Mouse (Mus musculus) liver, embryonic 14.5 days (tissue): ENCODE measurements around the gene Wdr25. TPM values are rescaled to one million over a fixed set of nuclear protein-coding genes. Genes with fewer than 3 reads are reported as not detected.

Source experiments
- ATAC-seq: fragments of 200-750 bp; cut with Nextera tagmentation; 2 replicates; pipeline ENCODE4 v1.8.0; 2017; ENCODE audit warnings: moderate number of reproducible peaks, mild to moderate bottlenecking, moderate library complexity; ENCODE audit not compliant: insufficient read depth
- DNase-seq, 3 experiments: peaks; one replicate each; pipeline ENCODE4 v3.0.0-alpha.2; 2012 to 2013; ENCODE audit warnings: low read depth in 3 of 3, low spot score in 3 of 3
- H3K27ac ChIP-seq: fragments of 300-500 bp; sonication (generic); 2 replicates; pipeline ENCODE4 v1.5.1; 2014; ENCODE audit warnings: moderate library complexity, mild to moderate bottlenecking, control low read depth, inconsistent platforms
- H3K27me3 ChIP-seq: fragments of 300-500 bp; sonication (generic); 2 replicates; pipeline ENCODE4 v1.6.1; 2014; ENCODE audit warnings: mild to moderate bottlenecking, low read length, moderate library complexity; ENCODE audit not compliant: control insufficient read depth, insufficient read depth
- H3K36me3 ChIP-seq: fragments of 300-500 bp; sonication (generic); replicated peaks from 2 replicates; pipeline ENCODE4 v1.6.1; 2014; ENCODE audit warnings: low read depth; ENCODE audit not compliant: control insufficient read depth, insufficient read depth
- H3K4me1 ChIP-seq, 2 experiments: fragments of 200-500 bp in 1 of 2; fragments of 300-500 bp in 1 of 2; sonication (generic) in 1 of 2; replicated peaks; 2 replicates each; pipeline ENCODE4 v1.6.1; 2012 to 2014; ENCODE audit warnings: antibody characterized with exemption in 1 of 2, inconsistent platforms in 1 of 2, low read length in 1 of 2; ENCODE audit not compliant: control insufficient read depth in 2 of 2, insufficient read depth in 2 of 2
- H3K4me2 ChIP-seq: fragments of 300-500 bp; sonication (generic); 2 replicates; pipeline ENCODE4 v1.6.1; 2014; ENCODE audit warnings: low read depth, mild to moderate bottlenecking, control low read depth, moderate library complexity
- H3K4me3 ChIP-seq, 2 experiments: fragments of 200-500 bp in 1 of 2; fragments of 300-500 bp in 1 of 2; sonication (generic) in 1 of 2; 2 replicates each; pipeline ENCODE4 v1.5.1; 2012 to 2014; ENCODE audit warnings: low read depth in 2 of 2, low read length in 2 of 2, mild to moderate bottlenecking in 2 of 2, control low read depth in 1 of 2, inconsistent platforms in 1 of 2, moderate library complexity in 1 of 2; ENCODE audit not compliant: insufficient read depth in 1 of 2
- H3K9ac ChIP-seq: fragments of 300-500 bp; sonication (generic); replicated peaks from 2 replicates; pipeline ENCODE4 v1.6.1; 2014; ENCODE audit warnings: mild to moderate bottlenecking, control low read depth, moderate library complexity
- H3K9me3 ChIP-seq: fragments of 300-500 bp; sonication (generic); 2 replicates; pipeline ENCODE4 v1.6.1; 2016; ENCODE audit warnings: low read length, mixed read lengths; ENCODE audit not compliant: control insufficient read depth
- CTCF ChIP-seq: IDR thresholded peaks from 2 replicates; pipeline ENCODE4 v1.5.1; 2016; ENCODE audit warnings: antibody characterized with exemption, low read depth, control low read depth
- EP300 ChIP-seq: IDR thresholded peaks from 2 replicates; pipeline ENCODE4 v1.6.1; 2016; ENCODE audit warnings: antibody characterized with exemption, low read depth
- whole genome bisulfite sequencing: fragments of 180-500 bp; shearing (Covaris S2); extraction: QIAGEN DNeasy Blood & Tissue Kit; methylation state at CpG from one replicate; pipeline ENCODE4 v1.1.7; 2014; ENCODE audit not compliant: insufficient replicate concordance; 5-methylcytosine and 5-hydroxymethylcytosine counted together
- polyA plus RNA-seq, 2 experiments: library from polyadenylated mRNA; depleted of rRNA in 1 of 2; stranded (reverse) in 1 of 2; unstranded in 1 of 2; fragments of >200 nt; fragmentation: Nextera tagmentation in 1 of 2; extraction: Ambion mirVana in 1 of 2; gene quantifications; 2 replicates each; pipeline versions ENCODE4 v1.2.1 to v1.2.3; 2012 to 2014

The Wdr25 gene
- polyA plus RNA-seq, 2 experiments = 1.2 to 3.7 TPM

DNA sequence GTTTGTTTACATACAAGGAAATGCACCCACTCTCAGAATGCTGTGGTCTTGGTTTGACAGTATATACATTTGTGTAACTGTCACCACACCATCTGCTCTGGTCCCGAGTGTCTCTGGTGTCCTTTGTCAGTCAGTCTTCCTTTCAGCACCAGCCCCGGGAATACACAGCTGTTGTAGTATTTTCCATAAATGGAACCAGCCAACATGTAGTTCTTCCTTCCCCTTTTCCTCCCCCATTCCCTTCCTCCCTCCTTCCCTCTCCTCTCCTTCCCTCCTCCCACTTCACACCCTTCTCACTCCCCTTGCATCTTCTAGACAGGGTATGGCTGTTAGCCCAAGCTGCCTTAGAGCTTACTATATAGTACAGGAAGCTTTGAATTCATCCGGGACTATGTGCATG, 36.0 kb downstream of the Wdr25 start:
- peaks cover 0 to 4% of the 10 kb centered on the region in 2 experiments; a peak in 1 of 4 replicates for H3K4me1 ChIP-seq
- H3K9me3 ChIP-seq = no peaks in the 10 kb centered on the region

DNA sequence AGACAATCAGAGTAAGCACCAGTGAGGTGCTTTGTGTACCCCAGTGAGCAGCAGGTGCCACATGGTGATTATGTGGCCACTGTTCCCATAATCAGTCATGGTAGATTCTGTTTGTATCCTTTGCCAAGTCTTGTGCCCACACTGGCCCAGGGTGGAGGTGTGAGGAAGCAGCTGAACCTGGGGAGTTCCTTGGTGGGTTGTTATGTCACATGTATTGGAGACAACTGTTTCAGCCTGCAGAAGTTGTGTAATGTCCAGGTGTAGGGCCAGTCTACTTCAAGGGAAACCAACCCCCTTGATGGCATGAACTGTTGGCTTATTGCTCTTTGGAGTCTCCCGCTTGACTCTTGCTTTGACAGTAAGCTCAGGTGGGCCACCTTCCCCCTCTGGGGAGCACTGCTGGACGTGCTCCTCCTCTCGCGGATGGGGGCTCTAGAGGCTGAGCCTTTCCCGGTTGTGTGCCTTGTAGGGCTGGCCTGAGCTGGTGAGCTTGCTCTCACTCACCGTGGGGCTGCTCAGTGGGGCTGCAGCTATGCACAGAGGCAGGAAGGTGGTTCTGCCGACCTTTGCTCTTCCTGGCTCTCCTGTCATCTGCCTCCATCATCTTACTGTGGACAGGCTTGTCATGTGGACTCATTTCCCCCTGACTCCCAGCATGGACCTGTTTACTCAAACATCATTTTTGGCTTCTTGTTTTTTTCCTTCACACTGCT, 38.1 kb downstream of the Wdr25 start:
- H3K36me3 ChIP-seq = no peaks in the 10 kb centered on the region
- H3K4me2 ChIP-seq = no peak overlapping the region
- no peak for DNase-seq
- H3K4me3 ChIP-seq = no peak overlapping the region
- no peak overlapping the region for H3K9ac ChIP-seq
- no peak for ATAC-seq
- peaks cover 0 to 4% of the 10 kb centered on the region in 2 experiments; a peak in 1 of 4 replicates for H3K4me1 ChIP-seq
- 61% methylated on average over 7 of the region's 7 CpGs for WGBS
- H3K27me3 ChIP-seq = no peaks in the 10 kb centered on the region
- no peak overlapping the region for H3K27ac ChIP-seq
- TF ChIP-seq EP300 (no peak), CTCF (no peak)
- no peaks in the 10 kb centered on the region for H3K9me3 ChIP-seq

More for the DNA sequence above, 36.0 kb downstream of the Wdr25 start:
- no peak for TF ChIP-seq CTCF
- no peak for TF ChIP-seq EP300
- Histone ChIP-seq H3K9ac (no peak overlapping the region), H3K4me2 (no peak overlapping the region), H3K27me3 (no peaks in the 10 kb centered on the region), H3K4me3 (no peak overlapping the region), H3K36me3 (no peaks in the 10 kb centered on the region), H3K27ac (no peak overlapping the region)
- DNase-seq (no peak), ATAC-seq (no peak)
- WGBS = 45% methylated on average over 3 of the region's 3 CpGs

GRCm38 (mm10) chr12:108932113-108932512, 38.7 kb downstream of the Wdr25 start:
- Histone ChIP-seq H3K27ac (no peak overlapping the region), H3K9me3 (no peaks in the 10 kb centered on the region), H3K4me2 (no peak overlapping the region), H3K4me3 (no peak overlapping the region), H3K9ac (no peak overlapping the region), H3K27me3 (no peaks in the 10 kb centered on the region), H3K36me3 (no peaks in the 10 kb centered on the region), H3K4me1 (peaks cover 0 to 4% of the 10 kb centered on the region in 2 experiments; a peak in 1 of 4 replicates)
- TF ChIP-seq EP300 = no peak
- TF ChIP-seq CTCF = no peak
- DNase-seq = no peak
- 71% methylated on average over 2 of the region's 3 CpGs for WGBS
- ATAC-seq = no peak

- Histone ChIP-seq H3K4me2 (no peak overlapping the region), H3K27ac (no peak overlapping the region), H3K4me3 (no peak overlapping the region), H3K9me3 (no peaks in the 10 kb centered on the region), H3K36me3 (no peaks in the 10 kb centered on the region), H3K4me1 (no peaks in the 10 kb centered on the region; a peak in 1 of 4 replicates), H3K9ac (no peak overlapping the region), H3K27me3 (no peaks in the 10 kb centered on the region)
- DNase-seq (no peak), ATAC-seq (no peak)
- 68% methylated on average over 6 of the region's 6 CpGs for WGBS
- TF ChIP-seq EP300 = no peak
- no peak for TF ChIP-seq CTCF
These were observed 40.8 kb downstream of the Wdr25 start for GRCm38 (mm10) chr12:108934231-108934630.

- ATAC-seq (no peak), DNase-seq (no peak)
- Histone ChIP-seq H3K4me3 (no peak overlapping the region), H3K36me3 (no peaks in the 10 kb centered on the region), H3K9ac (no peak overlapping the region), H3K27me3 (no peaks in the 10 kb centered on the region), H3K4me1 (no peaks in the 10 kb centered on the region; a peak in 1 of 4 replicates), H3K27ac (no peak overlapping the region), H3K4me2 (no peak overlapping the region), H3K9me3 (no peaks in the 10 kb centered on the region)
- TF ChIP-seq CTCF (no peak), EP300 (no peak)
- 49% methylated on average over 6 of the region's 6 CpGs for WGBS
These were observed 43.4 kb downstream of the Wdr25 start for GRCm38 (mm10) chr12:108936834-108937233.
